Comparison of ENCODE assay signal across 10 mouse cellular contexts in the genomic region with DNA sequence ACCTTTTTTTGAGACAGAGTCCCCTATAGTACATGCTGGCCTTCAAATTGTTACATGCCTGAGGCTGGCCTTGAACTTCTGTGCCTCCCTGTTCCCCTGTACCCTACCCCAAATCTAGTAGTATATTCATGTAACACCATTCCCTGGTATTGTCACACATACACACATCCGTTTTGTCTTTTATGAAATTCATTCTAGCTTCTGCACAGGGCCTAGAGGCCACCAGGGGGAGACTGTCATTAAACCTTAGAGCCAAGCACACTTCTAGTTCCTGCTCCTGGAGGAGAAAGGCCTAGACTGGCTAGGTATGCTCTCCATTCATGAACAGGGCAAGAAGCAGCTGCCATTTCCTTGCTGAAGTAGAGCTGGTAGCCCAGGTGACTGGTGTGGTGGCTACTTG. TPM values are rescaled to one million over a fixed set of nuclear protein-coding genes. Genes with fewer than 3 reads are reported as not detected.
DNase-seq lines count a peak whose midpoint lies in the region; ATAC-seq and TF ChIP-seq lines count a peak whose summit lies in the region.
"Had no signal": no experiment of that assay in that cellular context is flagged by ENCODE, and none has a peak within 500 bp of the region (broad histone marks: within the 10 kb centered on the region; RNA-seq: fewer than 3 reads in every experiment).

No protein-coding gene starts in this region.

- no peak overlapping the region for H3K4me2 ChIP-seq in forebrain, postnatal 0 days (ENCODE audit: low read depth)
- no peak overlapping the region for H3K4me2 ChIP-seq in forebrain, embryonic 12.5 days
- no peak overlapping the region for H3K4me2 ChIP-seq in hindbrain, embryonic 14.5 days (replicated peaks)
- H3K4me2 ChIP-seq in hindbrain, embryonic 13.5 days: no peak overlapping the region
- H3K4me2 ChIP-seq: heart, embryonic 15.5 days had no signal

- H3K27ac ChIP-seq in forebrain, postnatal 0 days (ENCODE audit: low read depth, low read length): no peak overlapping the region
- no peak overlapping the region for H3K27ac ChIP-seq in forebrain, embryonic 12.5 days
- no peak overlapping the region for H3K27ac ChIP-seq in thymus, adult 2 months (ENCODE audit: control insufficient read depth, insufficient read depth, low read length)
- no peak overlapping the region for H3K27ac ChIP-seq in hindbrain, embryonic 14.5 days
- no peak overlapping the region for H3K27ac ChIP-seq in hindbrain, embryonic 13.5 days
- H3K27ac ChIP-seq: heart, embryonic 15.5 days had no signal

- no peak for DNase-seq in forebrain, postnatal 0 days
- DNase-seq in thymus, adult 2 months: peak; percentile 44
- DNase-seq in thymus, adult 18-20 months: no peak
- DNase-seq in kidney, postnatal 4 days: peak; percentile 39 to 53
- no peak for DNase-seq in right cerebral cortex, adult 2 months (ENCODE audit: low spot score in 2 of 2)
- no peak for DNase-seq in hindbrain, embryonic 14.5 days (ENCODE audit: low spot score)
- DNase-seq: adrenal gland, adult 8-10 months had no signal

- no peaks in the 10 kb centered on the region for H3K27me3 ChIP-seq in forebrain, postnatal 0 days (ENCODE audit: insufficient read depth, low read length)
- H3K27me3 ChIP-seq in forebrain, embryonic 12.5 days: no peaks in the 10 kb centered on the region
- no peaks in the 10 kb centered on the region for H3K27me3 ChIP-seq in thymus, adult 2 months (ENCODE audit: control insufficient read depth, insufficient read depth, low read length)
- H3K27me3 ChIP-seq in hindbrain, embryonic 14.5 days (ENCODE audit: control insufficient read depth, insufficient read depth, low read length): peaks cover 3% of the 10 kb centered on the region; the same call in 1 of the 2 replicates
- H3K27me3 ChIP-seq in hindbrain, embryonic 13.5 days: peaks cover 11% of the 10 kb centered on the region; the same call in 1 of the 2 replicates

- no peak overlapping the region for H3K4me3 ChIP-seq in forebrain, postnatal 0 days (ENCODE audit: low read depth, low read length)
- H3K4me3 ChIP-seq in forebrain, embryonic 12.5 days (replicated peaks): no peak overlapping the region
- H3K4me3 ChIP-seq in thymus, adult 2 months (ENCODE audit: control insufficient read depth, insufficient read depth, low read length): no peak overlapping the region
- H3K4me3 ChIP-seq in hindbrain, embryonic 14.5 days (replicated peaks; ENCODE audit: low read length): no peak overlapping the region
- H3K4me3 ChIP-seq in hindbrain, embryonic 13.5 days: no peak overlapping the region
- H3K4me3 ChIP-seq: heart, embryonic 15.5 days had no signal

- TF ChIP-seq POLR2A in thymus, adult 2 months (IDR thresholded peaks at IDR 0.05; ENCODE audit: control insufficient read depth, extremely low read depth, insufficient read depth, low read length, poor library complexity): no peak

- ATAC-seq in forebrain, postnatal 0 days: no peak
- ATAC-seq in forebrain, embryonic 12.5 days (ENCODE audit: low FRiP score): no peak
- ATAC-seq in hindbrain, embryonic 14.5 days (ENCODE audit: low FRiP score): no peak
- no peak for ATAC-seq in hindbrain, embryonic 13.5 days (ENCODE audit: low FRiP score)

- TF ChIP-seq CTCF in forebrain, postnatal 0 days (IDR thresholded peaks at IDR 0.05; ENCODE audit: low read depth): peak; percentile 57
- TF ChIP-seq CTCF in thymus, adult 2 months (IDR thresholded peaks at IDR 0.05; ENCODE audit: borderline replicate concordance, control insufficient read depth, extremely low read depth, insufficient read depth, low read length, poor library complexity): no peak

- H3K9ac ChIP-seq in forebrain, postnatal 0 days: no peak overlapping the region
- H3K9ac ChIP-seq in forebrain, embryonic 12.5 days: no peak overlapping the region
- no peak overlapping the region for H3K9ac ChIP-seq in hindbrain, embryonic 14.5 days
- H3K9ac ChIP-seq in hindbrain, embryonic 13.5 days: no peak overlapping the region
- H3K9ac ChIP-seq: heart, embryonic 15.5 days had no signal

- no peaks in the 10 kb centered on the region for H3K9me3 ChIP-seq in forebrain, postnatal 0 days (ENCODE audit: low read length)
- no peaks in the 10 kb centered on the region for H3K9me3 ChIP-seq in forebrain, embryonic 12.5 days
- H3K9me3 ChIP-seq in hindbrain, embryonic 14.5 days (ENCODE audit: control insufficient read depth, low read length): no peaks in the 10 kb centered on the region
- no peaks in the 10 kb centered on the region for H3K9me3 ChIP-seq in hindbrain, embryonic 13.5 days
- H3K9me3 ChIP-seq: heart, embryonic 15.5 days had no signal

- no peaks in the 10 kb centered on the region for H3K4me1 ChIP-seq in forebrain, postnatal 0 days (ENCODE audit: insufficient read depth)
- peaks cover 17% of the 10 kb centered on the region for H3K4me1 ChIP-seq in forebrain, embryonic 12.5 days
- peaks cover 5% of the 10 kb centered on the region for H3K4me1 ChIP-seq in thymus, adult 2 months (replicated peaks; ENCODE audit: control insufficient read depth, insufficient read depth, low read length)
- H3K4me1 ChIP-seq in hindbrain, embryonic 14.5 days (replicated peaks; ENCODE audit: control insufficient read depth, insufficient read depth, low read length): peaks cover 12% of the 10 kb centered on the region
- H3K4me1 ChIP-seq in hindbrain, embryonic 13.5 days (replicated peaks): peaks cover 18% of the 10 kb centered on the region

- 45% methylated on average over 1 of the region's 1 CpGs for WGBS in forebrain, postnatal 0 days
- WGBS in forebrain, embryonic 12.5 days: 58% methylated on average over 1 of the region's 1 CpGs
- WGBS in thymus, adult 2 months: 57% methylated on average over 1 of the region's 1 CpGs
- WGBS in hindbrain, embryonic 14.5 days: 55% methylated on average over 1 of the region's 1 CpGs
- WGBS in hindbrain, embryonic 13.5 days: 76% methylated on average over 1 of the region's 1 CpGs

- no peaks in the 10 kb centered on the region for H3K36me3 ChIP-seq in forebrain, postnatal 0 days (ENCODE audit: insufficient read depth)
- peaks cover 3% of the 10 kb centered on the region for H3K36me3 ChIP-seq in forebrain, embryonic 12.5 days (replicated peaks)
- H3K36me3 ChIP-seq in thymus, adult 2 months (ENCODE audit: control insufficient read depth, insufficient read depth, low read length): no peaks in the 10 kb centered on the region
- no peaks in the 10 kb centered on the region for H3K36me3 ChIP-seq in hindbrain, embryonic 14.5 days (replicated peaks; ENCODE audit: control insufficient read depth, insufficient read depth)
- peaks cover 5% of the 10 kb centered on the region; the same call in 1 of the 2 replicates for H3K36me3 ChIP-seq in hindbrain, embryonic 13.5 days
- H3K36me3 ChIP-seq: heart, embryonic 15.5 days had no signal

RNA-seq across cellular contexts. Expression of gene Psmd12, which starts 27.0 kb away (rescaled TPM):
- 54.5 and 59.1 TPM in 2 replicates for total RNA-seq in forebrain, postnatal 0 days (2014; rRNA removed)
- polyA plus RNA-seq in forebrain, postnatal 0 days (2015; fragmentation: Nextera tagmentation; extraction: Ambion mirVana): 146 and 149 TPM in 2 replicates
- 188 and 196 TPM in 2 replicates for polyA plus RNA-seq in forebrain, embryonic 12.5 days (2016; fragmentation: Nextera tagmentation; extraction: Ambion mirVana)
- 15.8 and 17.0 TPM in 2 replicates for polyA plus RNA-seq in thymus, adult 2 months (2012; rRNA removed)
- 159 and 165 TPM in 2 replicates for polyA plus RNA-seq in hindbrain, embryonic 14.5 days (2014; fragmentation: Nextera tagmentation; extraction: Ambion mirVana)
- polyA plus RNA-seq in hindbrain, embryonic 13.5 days (2015; fragmentation: Nextera tagmentation; extraction: Ambion mirVana): 158 and 163 TPM in 2 replicates

RNA-seq across cellular contexts. Expression of gene Pitpnc1, which starts 35.8 kb away (rescaled TPM):
- 40.2 and 49.1 TPM in 2 replicates for total RNA-seq in forebrain, postnatal 0 days (2014; rRNA removed)
- polyA plus RNA-seq in forebrain, postnatal 0 days (2015; fragmentation: Nextera tagmentation; extraction: Ambion mirVana): 33.7 and 47.6 TPM in 2 replicates
- 34.7 and 38.2 TPM in 2 replicates for polyA plus RNA-seq in forebrain, embryonic 12.5 days (2016; fragmentation: Nextera tagmentation; extraction: Ambion mirVana)
- 11.3 and 12.2 TPM in 2 replicates for polyA plus RNA-seq in thymus, adult 2 months (2012; rRNA removed)
- polyA plus RNA-seq in hindbrain, embryonic 14.5 days (2014; fragmentation: Nextera tagmentation; extraction: Ambion mirVana): 43.3 and 45.7 TPM in 2 replicates
- 33.9 and 35.2 TPM in 2 replicates for polyA plus RNA-seq in hindbrain, embryonic 13.5 days (2015; fragmentation: Nextera tagmentation; extraction: Ambion mirVana)

RNA-seq across cellular contexts. Expression of gene Helz, which starts 41.5 kb away (rescaled TPM):
- total RNA-seq in forebrain, postnatal 0 days (2014; rRNA removed): 10.6 and 13.6 TPM in 2 replicates
- polyA plus RNA-seq in forebrain, postnatal 0 days (2015; fragmentation: Nextera tagmentation; extraction: Ambion mirVana): 4.0 and 8.1 TPM in 2 replicates
- polyA plus RNA-seq in forebrain, embryonic 12.5 days (2016; fragmentation: Nextera tagmentation; extraction: Ambion mirVana): 21.1 and 21.7 TPM in 2 replicates
- 66.9 and 82.2 TPM in 2 replicates for polyA plus RNA-seq in thymus, adult 2 months (2012; rRNA removed)
- 18.4 and 18.9 TPM in 2 replicates for polyA plus RNA-seq in hindbrain, embryonic 14.5 days (2014; fragmentation: Nextera tagmentation; extraction: Ambion mirVana)
- 16.2 and 17.7 TPM in 2 replicates for polyA plus RNA-seq in hindbrain, embryonic 13.5 days (2015; fragmentation: Nextera tagmentation; extraction: Ambion mirVana)

Comparison
In these comparisons a context has a peak if more than half of its experiments do, and no peak if none do; other contexts are left out.
1. DNase-seq: peak in thymus, adult 2 months (single experiment) and kidney, postnatal 4 days (2 of 2); none in forebrain, postnatal 0 days (single experiment), thymus, adult 18-20 months (0 of 2), right cerebral cortex, adult 2 months (0 of 2) and hindbrain, embryonic 14.5 days (single experiment).